Mouse (Mus musculus) liver, embryonic 14.5 days (tissue): ENCODE measurements around the gene Prkag1.

Source experiments
- CTCF ChIP-seq: IDR thresholded peaks from 2 replicates; pipeline ENCODE4 v1.5.1; 2016; ENCODE audit warnings: antibody characterized with exemption, low read depth, control low read depth
- EP300 ChIP-seq: IDR thresholded peaks from 2 replicates; pipeline ENCODE4 v1.6.1; 2016; ENCODE audit warnings: antibody characterized with exemption, low read depth

DNA sequence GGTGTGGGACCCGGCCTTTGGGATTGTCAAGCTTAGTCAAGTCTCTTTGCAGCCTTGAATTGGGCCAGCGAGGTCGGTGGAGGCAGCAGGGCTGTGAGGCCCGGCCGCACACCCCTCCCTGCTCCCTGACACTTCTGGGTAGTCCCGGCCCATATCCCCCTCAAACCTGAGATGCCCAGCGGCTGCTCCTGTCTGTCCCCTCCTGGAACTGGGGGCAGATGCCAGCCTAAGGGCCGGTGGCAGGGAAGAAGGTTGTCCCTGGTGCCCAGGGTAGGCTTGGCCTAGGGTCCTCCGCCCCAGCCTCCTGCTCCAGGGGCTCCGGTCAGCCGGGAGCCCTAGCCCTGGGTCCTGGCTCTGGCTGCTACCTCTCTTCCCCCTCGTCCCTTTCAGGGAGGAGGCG is 2.7 kb upstream of the Prkag1 start:
- TF ChIP-seq CTCF (no peak), EP300 (no peak)
